Mouse (Mus musculus): Measurements from ENCODE around the gene Klrg2.

- TF ChIP-seq GATA1 (IDR thresholded peaks at IDR 0.05; ENCODE audit: borderline replicate concordance, low read length) (no peak), FLI1 (IDR thresholded peaks at IDR 0.05; ENCODE audit: low read length) (no peak)
These were observed 25.9 kb upstream of the Klrg2 start, which contains the start of gene Clec2l for GRCm38 (mm10) chr6:38662714-38663615.

Data from megakaryocyte, embryonic 14.5 days (primary cell).